Mouse (Mus musculus): ENCODE results near the gene Chn2. TPM values are rescaled to one million over a fixed set of nuclear protein-coding genes. Genes with fewer than 3 reads are reported as not detected.

Gene Chn2
- total RNA-seq, 2 experiments from 2014 or later, result 45.0 to 51.2 TPM

DNA sequence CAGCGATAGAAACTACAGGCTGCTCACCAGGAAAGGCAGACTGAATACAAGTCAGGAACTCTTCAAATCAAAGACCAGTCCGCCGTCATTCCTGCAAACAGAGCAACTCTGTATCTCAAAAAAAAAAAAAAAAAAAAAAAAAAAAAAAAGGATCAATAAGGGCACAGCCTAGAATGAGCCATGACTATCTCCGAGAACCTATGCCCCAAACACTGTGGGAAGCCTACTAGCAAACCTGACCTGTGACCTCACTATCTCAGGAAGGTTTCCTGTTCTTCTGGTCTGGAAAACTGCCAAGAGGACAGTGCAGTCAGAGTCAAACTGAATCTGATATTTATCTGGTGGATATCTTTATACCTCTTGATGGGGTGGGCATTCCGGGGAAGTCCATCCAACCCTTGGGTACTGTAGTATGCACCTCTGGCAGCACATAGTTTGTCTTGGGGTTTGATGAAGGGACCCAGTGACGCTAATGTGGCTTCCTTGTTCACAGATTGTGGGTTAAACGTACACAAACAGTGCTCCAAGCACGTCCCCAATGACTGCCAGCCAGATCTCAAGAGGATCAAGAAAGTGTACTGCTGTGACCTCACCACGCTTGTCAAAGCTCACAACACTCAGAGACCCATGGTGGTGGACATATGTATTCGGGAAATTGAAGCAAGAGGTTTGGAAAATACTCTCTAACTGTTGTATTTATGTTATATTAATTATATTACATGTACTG, 250.6 kb downstream of the Chn2 start:
- intact Hi-C loops (cut with DNase I), result no loop called here
- no peak for DNase-seq (ENCODE audit: low spot score in 2 of 2)

DNA sequence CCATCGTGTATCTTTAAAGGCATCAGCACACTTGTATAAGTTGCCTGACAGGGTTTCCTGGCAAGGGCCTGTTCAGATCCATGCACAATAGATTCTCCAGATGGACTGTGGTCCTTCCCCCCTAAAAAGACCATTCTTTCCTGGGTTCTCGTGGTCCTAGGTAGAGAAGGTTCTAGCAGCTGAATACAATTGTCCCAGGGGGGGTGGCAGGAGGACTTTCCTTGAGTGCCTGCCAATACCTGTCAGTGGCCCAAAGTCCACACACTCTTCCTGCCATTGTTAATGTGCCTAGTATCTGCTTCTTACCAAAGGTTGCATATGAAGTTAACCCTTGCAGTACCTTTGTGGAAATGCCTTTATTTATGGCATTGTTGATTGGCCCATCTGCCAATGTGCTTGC, 257.9 kb downstream of the Chn2 start:
- DNase-seq (ENCODE audit: low spot score in 2 of 2), result no peak
- intact Hi-C loops (cut with DNase I), result no loop called here

DNA sequence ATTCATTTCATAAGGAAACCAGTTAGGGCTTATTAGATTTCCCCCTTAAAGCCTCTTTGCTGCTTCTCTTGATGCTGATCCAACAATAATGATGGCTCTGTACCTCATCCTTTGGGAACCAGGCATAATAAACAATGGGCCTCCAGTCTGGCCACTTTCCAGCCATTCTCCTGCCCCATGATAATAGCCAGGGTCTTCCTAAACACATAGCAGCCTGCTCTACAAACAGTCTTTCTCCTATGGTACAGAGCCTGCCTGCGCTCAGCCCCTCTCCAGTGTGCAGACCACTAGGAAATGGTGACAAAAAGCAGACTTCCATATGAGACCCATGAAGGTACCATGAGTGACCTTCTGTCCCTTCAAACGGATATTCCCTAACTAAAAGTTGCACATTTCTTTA, 260.1 kb downstream of the Chn2 start:
- intact Hi-C loops (cut with DNase I), result no loop called here
- DNase-seq (ENCODE audit: low spot score in 2 of 2), result no peak

DNA sequence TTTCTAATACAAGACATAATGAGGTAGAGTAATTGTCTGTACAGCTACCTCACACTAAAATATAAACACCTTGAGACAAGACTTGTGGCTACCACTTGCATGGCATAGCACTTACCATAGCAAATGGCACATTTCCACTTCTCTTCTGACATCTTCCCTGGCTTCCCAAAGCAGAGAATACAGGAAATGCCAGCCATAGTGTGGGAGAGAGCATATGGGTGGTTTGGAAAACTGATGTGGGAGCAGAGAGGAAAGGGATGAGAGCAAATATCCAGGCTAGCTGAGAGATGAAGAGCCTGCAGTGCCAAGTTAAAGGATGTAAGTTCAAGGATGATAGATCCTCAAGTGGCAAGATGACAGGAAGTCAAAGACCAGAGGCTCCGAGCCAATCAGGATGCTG, 266.4 kb downstream of the Chn2 start:
- DNase-seq (ENCODE audit: low spot score in 2 of 2), result no peak
- intact Hi-C loops (cut with DNase I), result no loop called here

DNA sequence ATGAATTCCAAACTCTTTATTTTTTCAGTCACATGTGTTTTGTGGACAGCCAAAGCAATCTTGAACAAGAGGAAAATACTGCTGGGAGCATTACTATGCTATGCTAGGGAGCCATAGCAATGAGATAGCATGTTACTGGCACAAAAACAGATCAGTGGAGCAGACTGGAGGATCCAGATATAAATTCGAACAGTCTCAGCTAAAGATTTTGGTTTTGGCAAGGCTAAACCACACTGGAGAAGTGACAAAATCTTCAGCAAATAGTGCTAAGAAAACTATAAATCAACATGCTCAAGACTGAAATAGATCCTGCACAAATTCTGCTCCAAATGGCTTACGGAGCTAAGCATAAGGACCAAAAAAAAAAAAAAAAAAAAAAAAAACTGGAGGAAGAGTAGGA, 273.7 kb downstream of the Chn2 start:
- DNase-seq (ENCODE audit: low spot score in 2 of 2), result peak; percentile 22 to 61
- intact Hi-C loops (cut with DNase I), result no loop called here

DNA sequence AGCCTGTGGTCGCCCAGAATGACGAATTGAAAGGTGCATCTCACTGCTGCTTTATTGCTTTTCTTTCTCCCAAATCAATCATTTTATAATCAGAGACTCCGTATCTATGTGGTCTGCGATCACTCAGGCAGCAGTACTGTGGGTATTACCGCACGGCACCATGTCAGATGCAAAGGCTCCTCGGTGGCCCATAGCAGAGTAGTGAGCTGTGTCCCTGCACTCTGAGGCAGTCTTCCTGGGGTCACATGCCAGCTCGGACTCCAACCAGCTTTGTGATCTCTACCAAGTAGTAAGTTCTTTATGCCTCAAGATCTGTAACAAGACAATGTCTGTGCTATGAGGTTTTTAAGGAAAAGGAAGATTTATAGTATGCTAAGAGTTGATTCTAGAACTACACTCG, 279.3 kb downstream of the Chn2 start:
- no peak for DNase-seq (ENCODE audit: low spot score in 2 of 2)
- intact Hi-C loops (cut with DNase I), result no loop called here

DNA sequence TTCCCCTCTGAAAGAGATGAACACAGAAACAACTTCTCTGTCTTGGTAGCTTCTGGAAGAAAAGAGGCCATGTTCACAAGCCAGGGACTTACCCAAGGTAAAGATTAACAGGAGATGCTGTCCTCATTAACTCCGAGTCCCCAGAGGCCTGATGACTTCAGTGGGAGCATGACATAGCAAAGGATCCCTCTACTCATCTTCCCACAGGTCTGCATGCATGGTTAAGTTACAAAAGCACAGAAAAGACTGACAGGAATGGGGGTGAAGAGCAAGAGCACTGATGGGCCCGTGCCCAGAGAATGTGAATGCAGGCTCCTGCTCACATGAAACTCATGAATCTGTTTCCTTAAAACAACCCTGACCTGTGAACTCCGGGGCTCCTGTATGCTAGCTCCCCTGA, 279.8 kb downstream of the Chn2 start:
- DNase-seq (ENCODE audit: low spot score in 2 of 2), result no peak
- intact Hi-C loops (cut with DNase I), result no loop called here

DNA sequence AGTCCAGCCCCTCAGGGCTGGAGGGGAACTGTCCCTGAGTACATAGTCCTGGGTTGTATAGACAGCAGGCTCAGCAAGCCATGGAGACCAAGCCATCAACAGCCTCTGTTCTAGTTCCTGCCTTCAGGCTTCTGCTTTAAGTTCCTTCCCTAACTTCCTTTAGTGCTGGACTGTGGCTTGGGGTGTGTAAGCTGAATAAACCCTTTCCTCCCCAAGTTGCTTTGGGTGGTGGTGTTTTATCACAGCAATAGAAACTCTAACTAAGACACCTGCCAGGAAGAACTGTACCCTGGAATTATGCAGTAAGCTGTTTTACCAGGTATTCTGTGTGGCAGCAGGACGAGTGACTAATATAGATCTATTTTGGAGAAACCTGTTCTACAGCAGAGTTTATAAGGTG, 280.9 kb downstream of the Chn2 start:
- intact Hi-C loops (cut with DNase I), result no loop called here
- DNase-seq (ENCODE audit: low spot score in 2 of 2), result no peak

DNA sequence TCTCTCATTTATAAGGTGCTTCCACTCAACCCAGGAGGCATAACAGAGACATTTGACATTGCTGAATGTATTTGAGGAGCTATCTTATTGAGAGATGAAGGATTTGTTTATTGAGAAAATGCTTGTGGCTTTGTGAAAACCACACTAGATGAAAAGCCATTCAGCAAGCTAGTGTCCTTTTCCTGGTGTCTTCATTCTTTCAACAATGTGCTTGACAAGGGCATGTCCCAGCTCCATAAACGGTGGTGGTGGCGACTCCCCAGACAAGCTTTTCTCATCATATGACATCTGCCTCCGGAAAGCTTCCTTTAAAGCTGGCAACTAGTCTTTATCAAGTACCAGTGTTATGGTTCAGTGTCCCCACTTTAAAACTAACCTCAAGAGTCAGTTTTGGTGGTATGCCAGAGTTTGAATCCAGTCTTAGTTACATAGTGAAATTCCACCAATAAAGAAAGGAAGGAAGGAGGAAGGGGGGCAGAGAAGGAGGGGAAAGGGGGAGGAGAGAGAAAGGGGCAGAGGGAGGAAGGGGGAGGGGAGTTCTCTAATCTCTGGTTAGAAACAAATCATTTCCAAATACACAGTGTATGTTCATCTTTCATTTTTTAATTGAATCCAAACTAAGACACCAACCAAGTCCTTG, 286.0 kb downstream of the Chn2 start, which contains the start of gene Prr15:
Gene Prr15 (plus strand): TSS at position 590 of the 640 bp plus-strand sequence.
- intact Hi-C loops (cut with DNase I), result no loop called here
- DNase-seq (ENCODE audit: low spot score in 2 of 2), result no peak

DNA sequence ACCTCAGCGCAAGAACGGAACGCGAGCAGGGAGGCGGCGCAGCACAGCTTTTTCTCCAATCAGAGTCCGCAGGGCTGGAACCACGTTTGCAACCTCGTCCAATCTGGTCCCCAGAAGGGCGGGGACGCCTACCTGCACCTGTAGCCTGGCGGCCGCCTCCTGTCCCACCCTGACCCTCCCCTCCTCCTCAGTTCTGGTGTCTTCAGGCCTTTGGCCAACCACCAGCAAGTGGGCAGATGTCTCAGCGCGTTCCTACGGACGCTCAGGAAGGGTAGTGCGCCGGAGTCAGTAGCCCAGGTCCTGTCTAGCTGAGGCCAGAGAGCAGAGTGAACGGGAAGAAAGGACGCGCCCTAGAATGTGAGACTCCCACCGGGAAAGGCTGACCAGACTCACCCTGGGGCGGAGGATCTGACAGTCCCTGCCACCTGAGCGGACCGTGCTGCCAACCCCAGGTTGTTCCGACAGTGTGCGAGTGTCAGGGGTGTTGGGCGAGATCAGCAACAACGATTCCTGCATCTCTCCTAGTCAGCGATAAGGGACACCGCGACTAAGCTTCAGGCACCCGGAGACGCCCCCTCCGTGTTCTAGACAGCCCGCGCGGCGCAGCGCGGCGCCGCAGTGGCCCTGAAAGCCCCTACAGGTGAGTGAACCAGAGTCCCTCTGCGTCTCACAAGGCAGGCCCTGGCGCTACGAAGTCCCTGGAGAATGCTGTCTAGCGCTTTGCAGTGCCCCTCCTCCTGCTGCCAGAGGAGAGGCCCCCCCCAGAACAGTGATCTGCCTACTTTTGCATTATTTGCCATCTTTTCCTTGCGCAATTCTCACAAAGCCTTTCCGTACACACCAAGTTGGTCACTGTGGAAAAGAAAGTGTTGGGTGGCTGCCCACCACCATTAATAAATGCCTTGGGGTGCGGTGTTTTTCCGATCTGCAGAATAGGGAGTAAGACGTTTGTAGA, 287.6 kb downstream of the Chn2 start:
- DNase-seq (ENCODE audit: low spot score in 2 of 2), result peak; percentile 52 to 69
- intact Hi-C loops (cut with DNase I), result no loop called here

DNA sequence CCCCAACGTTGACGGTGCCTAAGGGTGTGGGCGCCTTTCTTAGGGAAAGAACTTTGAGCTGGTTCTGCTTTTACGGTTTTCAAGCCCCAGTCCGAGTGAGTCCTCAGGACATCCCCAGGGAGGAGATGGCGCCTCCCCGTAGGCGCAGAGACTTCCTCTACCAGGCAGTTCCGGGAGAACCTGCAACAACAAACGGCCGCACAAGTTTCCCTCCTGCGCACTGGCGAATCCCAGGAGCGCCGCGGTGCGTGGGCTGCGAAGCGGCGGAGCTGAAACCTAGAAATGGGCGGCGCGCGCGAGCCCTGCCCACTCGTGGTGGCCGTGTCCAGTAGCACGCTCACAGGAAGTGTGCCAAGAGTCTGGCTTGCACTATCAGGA, 288.3 kb downstream of the Chn2 start:
- intact Hi-C loops (cut with DNase I), result no loop called here
- peak; percentile 43 to 59 for DNase-seq (ENCODE audit: low spot score in 2 of 2)

DNA sequence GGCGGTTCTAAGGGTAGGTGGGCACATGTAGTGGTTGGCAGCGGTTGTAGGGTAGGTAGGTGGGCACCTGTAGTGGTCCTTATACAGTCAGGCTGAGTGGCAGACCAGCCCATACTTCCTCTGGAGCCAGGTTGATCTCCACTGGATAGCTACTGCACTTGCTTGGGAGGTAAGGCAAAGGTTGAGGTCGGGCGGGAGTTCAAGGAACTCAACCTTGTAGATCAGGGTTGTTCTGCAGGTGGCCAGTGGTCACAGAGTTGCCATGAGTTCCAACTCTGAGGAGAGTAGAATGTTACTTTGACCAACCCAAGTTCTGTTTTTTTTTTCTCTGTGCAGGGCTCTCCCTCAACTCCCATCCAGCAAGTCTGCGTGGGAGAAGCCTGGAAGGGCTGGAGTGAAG, 289.4 kb downstream of the Chn2 start:
- intact Hi-C loops (cut with DNase I), result no loop called here
- no peak for DNase-seq (ENCODE audit: low spot score in 2 of 2)

DNA sequence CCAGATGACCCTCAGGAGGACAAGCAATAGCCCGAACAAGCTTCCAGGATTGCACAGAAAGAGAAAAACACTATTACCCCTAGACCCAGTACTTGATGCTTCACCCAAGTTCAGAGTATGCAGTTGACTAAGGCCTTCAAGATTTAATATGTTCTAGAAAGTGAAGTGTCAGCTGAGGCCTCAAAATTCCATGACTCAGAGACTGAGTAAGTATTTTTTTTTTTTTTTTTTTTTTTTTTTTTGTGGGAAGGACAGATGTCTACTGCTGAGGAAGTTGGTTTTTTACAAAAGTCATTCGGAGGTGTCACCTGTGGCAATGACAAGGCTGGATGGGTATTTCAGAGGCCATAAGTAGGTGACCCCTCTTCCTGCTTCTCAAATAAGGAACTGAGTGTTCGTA, 290.2 kb downstream of the Chn2 start:
- no peak for DNase-seq (ENCODE audit: low spot score in 2 of 2)
- intact Hi-C loops (cut with DNase I), result no loop called here

DNA sequence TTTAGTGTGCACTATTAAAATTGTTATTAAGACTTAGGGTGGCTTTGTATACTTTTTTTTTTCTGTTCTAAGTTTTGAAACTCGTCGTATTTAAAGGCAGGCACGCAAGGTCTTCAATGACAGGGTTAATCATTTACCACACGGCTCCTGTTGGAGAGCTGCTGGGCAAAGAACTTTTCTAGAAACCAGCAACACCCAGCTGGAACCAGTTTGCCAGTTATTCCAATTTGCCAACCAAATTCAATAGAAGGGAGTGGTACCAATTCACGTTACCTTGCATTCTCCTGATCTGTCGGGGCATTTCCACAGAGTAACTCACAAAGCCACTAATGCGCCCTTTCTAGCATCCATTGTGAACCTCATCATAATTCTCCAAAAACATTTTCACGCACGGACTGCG, 290.8 kb downstream of the Chn2 start:
- no peak for DNase-seq (ENCODE audit: low spot score in 2 of 2)
- intact Hi-C loops (cut with DNase I), result no loop called here

DNA sequence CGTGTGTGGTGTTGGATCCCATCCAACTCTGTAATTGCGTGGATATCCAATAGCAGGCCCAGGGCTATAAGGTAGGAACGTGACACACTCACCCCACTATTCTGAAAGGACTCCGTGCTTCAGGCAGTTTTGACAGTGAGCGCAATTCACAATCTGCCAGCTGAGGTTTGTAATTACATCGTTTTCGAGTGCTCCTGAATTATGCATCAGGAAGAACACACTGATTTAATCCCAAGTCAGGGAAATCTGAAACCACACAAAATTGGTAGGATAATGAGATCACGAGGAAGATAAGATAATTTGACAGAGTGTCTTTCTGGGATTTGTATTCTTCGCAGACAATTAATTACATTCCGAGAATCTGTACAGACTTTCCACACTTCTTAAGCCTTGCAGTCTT, 292.4 kb downstream of the Chn2 start:
- no peak for DNase-seq (ENCODE audit: low spot score in 2 of 2)
- intact Hi-C loops (cut with DNase I), result no loop called here

DNA sequence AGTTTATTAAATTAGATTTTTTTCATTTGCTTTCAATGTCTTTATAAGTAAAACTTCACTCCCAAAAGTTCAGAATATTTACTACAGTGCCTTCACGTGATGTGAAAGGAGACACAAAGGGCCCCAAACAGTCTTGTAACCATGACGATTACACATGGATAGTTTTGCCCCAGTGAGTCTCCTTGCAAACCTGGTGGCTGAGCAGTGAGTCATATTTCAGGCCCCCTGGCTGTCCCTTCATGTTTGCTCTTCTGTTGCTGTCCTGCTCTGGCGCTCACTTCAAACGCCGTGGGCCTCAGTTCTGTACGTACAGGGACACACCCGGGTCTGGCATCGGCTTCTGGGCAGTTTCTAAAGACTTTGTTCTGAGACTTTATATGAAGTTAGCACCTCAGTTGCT, 292.8 kb downstream of the Chn2 start:
- intact Hi-C loops (cut with DNase I), result no loop called here
- no peak for DNase-seq (ENCODE audit: low spot score in 2 of 2)

DNA sequence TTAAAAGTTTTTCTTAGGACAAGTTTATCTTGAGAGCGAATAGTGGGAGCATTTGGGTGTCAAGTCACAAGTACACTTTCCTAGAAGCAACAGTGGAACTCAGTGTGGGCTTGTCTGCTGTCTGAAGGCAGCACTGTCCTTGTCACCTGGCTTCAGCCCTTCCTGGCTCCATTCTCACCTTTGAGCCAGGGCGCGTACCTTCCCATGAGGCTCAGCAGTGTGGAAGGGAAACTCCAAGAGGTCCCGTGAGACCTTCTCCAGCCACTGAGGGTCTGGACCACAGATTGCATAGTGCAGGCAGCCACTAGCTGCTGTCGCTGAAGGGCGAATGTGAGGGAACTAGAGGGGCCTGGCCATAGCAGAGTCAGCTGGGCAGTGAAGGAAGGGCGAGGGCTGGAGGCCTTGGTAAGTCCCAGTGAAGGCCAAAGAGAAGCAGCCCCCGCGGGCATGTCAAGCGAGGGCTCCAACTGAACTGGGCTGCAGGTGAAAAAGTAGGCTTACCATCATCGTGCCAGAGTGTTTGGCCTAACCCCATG, 293.8 kb downstream of the Chn2 start:
- intact Hi-C loops (cut with DNase I), result no loop called here

DNA sequence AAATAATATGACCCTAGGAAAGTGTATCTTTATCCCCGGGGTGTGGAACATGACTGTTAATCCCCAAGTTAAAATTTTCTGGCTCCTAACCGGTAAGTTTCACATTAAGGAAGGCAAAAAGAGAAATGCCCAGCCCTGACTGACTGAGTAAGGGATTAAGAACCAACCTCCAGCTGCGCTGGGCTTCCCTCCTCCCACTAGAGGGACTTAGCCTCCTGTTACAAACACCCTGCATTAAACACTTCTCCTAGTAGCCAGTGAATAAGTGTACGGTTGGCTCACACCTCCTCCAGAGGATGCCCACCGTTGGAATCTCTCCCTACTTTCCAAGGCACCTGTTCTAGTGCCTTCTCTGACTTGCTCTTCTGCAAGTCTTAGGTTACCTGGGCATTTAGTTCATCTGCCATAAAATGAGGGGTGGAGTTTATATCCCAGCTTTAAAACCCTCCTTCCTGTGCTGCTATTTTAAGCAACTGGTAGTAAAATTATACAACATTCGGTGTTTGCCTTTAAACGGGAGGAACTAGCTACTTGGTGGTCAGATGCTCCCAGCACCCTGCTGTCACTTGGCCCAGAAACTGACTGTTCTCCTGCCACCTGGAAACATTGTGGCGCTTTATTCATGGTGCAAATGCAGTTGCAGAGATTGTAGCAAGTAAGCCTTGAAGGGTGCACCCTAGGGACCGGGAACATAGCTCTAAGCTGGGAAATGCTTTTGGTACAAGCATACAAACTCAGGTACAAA, 294.5 kb downstream of the Chn2 start:
- intact Hi-C loops (cut with DNase I), result no loop called here

More for the DNA sequence above, 293.8 kb downstream of the Chn2 start:
- no peak for DNase-seq (ENCODE audit: low spot score in 2 of 2)

DNA sequence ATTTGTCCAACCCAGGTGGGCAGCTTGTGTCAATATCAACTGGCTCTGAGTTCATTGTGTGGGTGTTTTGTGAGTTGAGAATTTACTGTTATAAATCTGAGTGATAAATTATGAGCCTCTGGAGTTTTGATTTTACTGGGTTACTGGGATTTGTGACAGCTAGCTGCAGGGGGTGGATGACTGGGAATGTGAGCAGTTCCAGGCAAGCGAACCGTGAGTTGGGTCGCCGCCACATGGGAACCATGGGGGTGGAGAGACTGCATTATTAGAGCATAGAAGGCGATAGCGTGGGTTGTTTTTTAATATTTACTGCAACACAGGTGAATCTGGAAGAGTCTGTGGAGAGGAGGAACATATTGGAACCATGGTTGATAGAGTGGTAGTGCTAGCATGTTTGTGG, 298.0 kb downstream of the Chn2 start:
- DNase-seq (ENCODE audit: low spot score in 2 of 2), result no peak
- intact Hi-C loops (cut with DNase I), result no loop called here

More for the DNA sequence above, 294.5 kb downstream of the Chn2 start:
- no peak for DNase-seq (ENCODE audit: low spot score in 2 of 2)

All from left cerebral cortex, postnatal 14 days (tissue).